Mouse (Mus musculus) kidney, postnatal 4 days (tissue): ENCODE measurements around the gene Zfp385a.
A peak's percentile ranks its signal among the peaks of the same experiment; 100 is the strongest.

Source experiments
- DNase-seq, 2 experiments: peaks; one replicate each; pipeline ENCODE4 v3.0.0; 2021; ENCODE audit warnings: mixed read lengths in 2 of 2

Gene Zfp385a

GRCm38 (mm10) chr15:103335488-103336235 is 4.2 kb downstream of the Zfp385a start:
- DNase-seq: no peak

GRCm38 (mm10) chr15:103335040-103335439 is 4.9 kb downstream of the Zfp385a start:
- no peak for DNase-seq

- DNase-seq: no peak
These were observed 5.7 kb downstream of the Zfp385a start for GRCm38 (mm10) chr15:103334194-103334593.

- no peak for DNase-seq
These were observed 6.2 kb downstream of the Zfp385a start for GRCm38 (mm10) chr15:103333738-103334137.

DNA sequence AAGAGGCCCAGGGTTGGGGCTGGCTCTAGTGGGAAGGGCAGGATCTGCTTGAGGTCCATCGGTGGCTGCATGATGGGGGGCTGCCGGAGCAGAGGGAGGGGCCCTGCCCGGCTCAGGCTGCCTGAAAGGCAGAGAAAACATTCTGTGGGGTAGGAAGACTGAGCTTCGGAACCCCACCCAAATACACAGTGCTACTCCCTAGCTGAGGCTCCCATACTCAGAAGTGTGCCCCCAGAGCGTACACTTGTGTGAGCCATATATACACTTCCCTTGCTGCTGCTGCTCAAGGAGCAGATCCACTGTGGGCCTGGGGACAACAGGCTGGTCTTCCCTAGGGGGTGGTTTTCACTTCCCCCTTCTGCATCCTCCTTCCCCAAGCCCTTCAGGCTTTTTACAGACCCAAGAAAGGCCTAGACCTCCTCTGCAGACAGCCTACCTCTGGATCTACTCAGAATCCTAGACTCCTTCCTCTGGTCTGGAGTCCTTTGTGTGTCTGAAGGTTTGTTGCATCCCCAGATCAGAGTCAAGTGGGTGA is 6.7 kb downstream of the Zfp385a start:
- no peak for DNase-seq

- peak; percentile 94 to 96 for DNase-seq
These were observed 16.2 kb downstream of the Zfp385a start for GRCm38 (mm10) chr15:103323455-103324247.

GRCm38 (mm10) chr15:103323070-103323454 is 16.8 kb downstream of the Zfp385a start:
- DNase-seq: peak; percentile 78 to 84

GRCm38 (mm10) chr15:103322396-103322795 is 17.5 kb downstream of the Zfp385a start:
- no peak for DNase-seq

- DNase-seq: peak; percentile 64 to 77
These were observed 18.8 kb downstream of the Zfp385a start for GRCm38 (mm10) chr15:103321076-103321475.

DNA sequence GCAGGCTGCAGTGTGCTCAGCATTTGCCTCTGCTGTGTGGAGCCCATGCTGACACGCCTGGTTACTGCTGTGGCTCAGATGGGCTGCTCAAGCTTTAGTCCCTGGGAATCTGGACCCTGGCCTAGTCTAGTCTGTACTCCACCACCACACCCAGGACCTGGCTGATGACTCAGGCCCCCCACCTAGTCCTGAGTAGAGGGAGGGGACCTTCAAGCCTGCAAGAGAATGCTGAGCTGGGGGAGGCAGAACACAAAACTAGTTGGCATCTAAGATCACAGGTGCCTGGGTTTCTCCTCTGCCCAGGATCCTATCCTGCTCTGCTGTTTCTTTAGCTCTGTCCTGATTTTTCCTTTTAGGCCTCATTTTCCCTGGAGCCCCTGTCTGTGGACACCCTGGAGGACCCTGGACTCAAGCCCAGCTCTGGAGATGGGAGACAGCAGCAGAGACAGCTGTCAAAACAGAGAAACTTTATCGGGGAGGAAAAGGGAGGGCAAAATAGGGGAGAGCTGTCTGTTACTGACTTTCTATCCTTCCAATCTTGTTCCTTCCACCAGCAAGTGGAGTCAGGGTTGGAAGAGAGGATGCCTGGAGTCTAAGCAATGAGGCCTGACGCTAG is 21.6 kb downstream of the Zfp385a start:
- DNase-seq: peak in 1 of 2 experiments; percentile 34

DNA sequence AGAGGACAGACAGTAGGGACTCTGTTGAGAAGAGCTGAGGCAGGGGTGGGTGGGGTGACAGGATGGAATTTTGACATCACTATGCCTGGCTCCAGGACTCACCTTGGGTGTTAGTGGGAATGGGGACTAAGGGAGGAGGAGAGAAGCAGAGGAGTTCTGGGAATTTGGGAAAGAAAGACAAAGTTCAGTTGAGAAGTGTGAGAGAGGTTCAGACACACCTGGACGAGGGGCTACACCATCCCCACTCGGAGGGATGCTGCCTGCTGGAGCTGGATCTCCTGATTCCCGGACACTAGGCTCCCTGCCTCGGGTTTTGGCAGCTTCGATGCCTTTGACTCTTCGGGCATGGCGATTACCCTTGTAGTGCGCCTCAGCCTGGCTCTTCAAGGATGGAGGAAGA is 22.2 kb downstream of the Zfp385a start:
- peak in 1 of 2 experiments; percentile 2 for DNase-seq

DNA sequence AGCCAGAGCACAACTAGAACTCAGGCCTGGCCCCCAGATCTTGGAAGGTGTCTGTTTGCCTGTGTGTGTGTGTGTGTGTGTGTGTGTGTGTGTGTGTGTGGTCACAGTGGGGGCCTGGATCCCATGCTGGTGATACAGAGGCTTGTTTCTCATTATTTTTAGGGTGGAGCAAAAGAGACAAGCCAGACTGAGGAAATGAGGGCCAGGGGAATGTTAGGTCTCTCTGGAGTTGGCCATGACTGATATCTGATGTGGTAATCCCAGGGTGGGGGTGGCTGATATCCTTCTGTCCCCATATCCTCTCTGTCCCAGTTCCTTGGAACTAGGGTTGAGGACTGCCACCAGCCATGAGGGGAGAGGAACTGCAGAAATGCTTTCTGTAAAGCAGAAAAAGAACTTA is 22.8 kb downstream of the Zfp385a start:
- no peak for DNase-seq

- DNase-seq: peak; percentile 14 to 16
These were observed 23.7 kb downstream of the Zfp385a start for GRCm38 (mm10) chr15:103315979-103316776.

GRCm38 (mm10) chr15:103315011-103315502 is 24.8 kb downstream of the Zfp385a start:
- DNase-seq: peak; percentile 90 to 93

GRCm38 (mm10) chr15:103314181-103314580 is 25.7 kb downstream of the Zfp385a start:
- DNase-seq: peak in 1 of 2 experiments; percentile 23

GRCm38 (mm10) chr15:103313495-103314095 is 26.3 kb downstream of the Zfp385a start:
- DNase-seq: peak; percentile 65 to 74

DNA sequence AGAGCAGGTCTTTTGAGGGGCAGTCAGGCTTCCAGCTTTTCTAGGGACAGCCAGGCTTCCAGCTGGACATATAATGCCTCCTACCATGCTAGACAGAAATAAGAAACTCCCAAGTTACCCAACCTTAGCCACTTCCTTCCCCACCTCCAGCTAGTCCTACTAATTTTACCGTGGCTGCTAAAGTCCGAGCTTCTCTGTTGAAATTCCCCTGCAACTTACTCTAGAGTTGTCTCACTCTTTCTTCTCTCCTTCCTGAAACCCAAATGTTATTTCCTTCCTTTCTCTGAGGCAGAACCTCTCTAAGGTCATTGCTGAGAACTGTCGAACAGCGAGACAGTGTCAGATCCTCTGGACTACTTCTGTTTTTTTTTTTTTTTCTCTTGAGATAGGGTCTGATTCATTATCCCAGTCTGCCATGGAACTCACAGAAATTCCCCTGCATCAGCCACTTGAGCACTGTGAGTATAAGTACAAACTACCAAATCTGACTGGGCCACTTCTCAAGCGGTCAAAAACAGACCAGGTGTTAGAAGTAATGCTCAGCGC is 29.5 kb downstream of the Zfp385a start, which contains the start of gene Gpr84:
Gene Gpr84 (minus strand): TSS at position 248 of the 546 bp plus-strand sequence.
- DNase-seq: no peak

- peak; percentile 43 to 62 for DNase-seq
These were observed 30.9 kb downstream of the Zfp385a start for GRCm38 (mm10) chr15:103308876-103309580.

- peak; percentile 57 to 72 for DNase-seq
These were observed 31.6 kb downstream of the Zfp385a start for GRCm38 (mm10) chr15:103308056-103308875.

DNA sequence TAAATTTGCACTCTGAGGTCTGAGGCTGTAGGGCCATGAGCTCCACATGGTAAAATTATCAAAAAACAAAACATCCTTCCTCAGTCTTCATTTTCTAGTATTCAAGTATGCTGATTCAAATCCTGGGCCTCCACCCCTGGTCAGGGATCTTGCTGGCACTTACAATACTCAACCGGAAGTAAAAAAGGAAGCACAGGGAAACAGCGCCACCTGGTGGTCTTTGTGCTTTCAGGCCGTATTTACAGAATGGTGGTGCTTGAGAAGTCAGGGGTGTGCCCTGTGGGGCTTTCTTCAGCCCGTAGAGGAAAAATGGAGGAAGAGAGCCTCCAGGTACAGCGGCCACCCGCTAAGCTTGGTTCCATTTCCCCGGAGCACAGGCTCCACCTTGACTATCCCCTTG is 32.8 kb downstream of the Zfp385a start:
- DNase-seq: peak; percentile 96
